Mouse (Mus musculus) olfactory bulb, adult 2 months (tissue): ENCODE data around the gene Esf1. TPM values are rescaled to one million over a fixed set of nuclear protein-coding genes. Genes with fewer than 3 reads are reported as not detected.
"Not testable (repeated sequence)": the region's sequence is repeated elsewhere in the genome, so short reads cannot be mapped to it uniquely, and the experiment has no call there.

ENCODE experiments used
- H3K27ac ChIP-seq: fragments of 200-500 bp; 2 replicates; pipeline ENCODE4 v1.5.1; 2012; ENCODE audit warnings: low read depth, low read length; ENCODE audit not compliant: insufficient read depth
- H3K4me1 ChIP-seq: fragments of 200-500 bp; 2 replicates; pipeline ENCODE4 v1.6.1; 2012; ENCODE audit warnings: low read length; ENCODE audit not compliant: control insufficient read depth, insufficient read depth
- H3K4me3 ChIP-seq: fragments of 200-500 bp; 2 replicates; pipeline ENCODE4 v1.5.1; 2012; ENCODE audit warnings: mild to moderate bottlenecking, low read depth, low read length, moderate library complexity; ENCODE audit not compliant: insufficient read depth
- CTCF ChIP-seq: fragments of 200-500 bp; IDR thresholded peaks from 2 replicates; pipeline ENCODE4 v1.5.1; 2012; ENCODE audit warnings: low read depth, mild to moderate bottlenecking, low read length, moderate library complexity; ENCODE audit not compliant: insufficient read depth
- POLR2A ChIP-seq: fragments of 200-500 bp; IDR thresholded peaks from 2 replicates; pipeline ENCODE4 v1.6.1; 2012; ENCODE audit warnings: mild to moderate bottlenecking, low read depth, low read length, moderate library complexity; ENCODE audit not compliant: insufficient read depth
- WGBS: fragments of 180-500 bp; shearing (Covaris S2); methylation state at CpG from one replicate; pipeline ENCODE4 v1.1.7; 2018; 5-methylcytosine and 5-hydroxymethylcytosine counted together
- polyA plus RNA-seq: library from polyadenylated mRNA; stranded (reverse); fragments of >200 nt; gene quantifications from 2 replicates; pipeline ENCODE4 v1.2.4, GENCODE M21; 2012; ENCODE audit warnings: low replicate concordance; ENCODE audit not compliant: missing spikeins, insufficient read depth, insufficient read length

Esf1 gene
- polyA plus RNA-seq: not detected in 2 replicates

DNA sequence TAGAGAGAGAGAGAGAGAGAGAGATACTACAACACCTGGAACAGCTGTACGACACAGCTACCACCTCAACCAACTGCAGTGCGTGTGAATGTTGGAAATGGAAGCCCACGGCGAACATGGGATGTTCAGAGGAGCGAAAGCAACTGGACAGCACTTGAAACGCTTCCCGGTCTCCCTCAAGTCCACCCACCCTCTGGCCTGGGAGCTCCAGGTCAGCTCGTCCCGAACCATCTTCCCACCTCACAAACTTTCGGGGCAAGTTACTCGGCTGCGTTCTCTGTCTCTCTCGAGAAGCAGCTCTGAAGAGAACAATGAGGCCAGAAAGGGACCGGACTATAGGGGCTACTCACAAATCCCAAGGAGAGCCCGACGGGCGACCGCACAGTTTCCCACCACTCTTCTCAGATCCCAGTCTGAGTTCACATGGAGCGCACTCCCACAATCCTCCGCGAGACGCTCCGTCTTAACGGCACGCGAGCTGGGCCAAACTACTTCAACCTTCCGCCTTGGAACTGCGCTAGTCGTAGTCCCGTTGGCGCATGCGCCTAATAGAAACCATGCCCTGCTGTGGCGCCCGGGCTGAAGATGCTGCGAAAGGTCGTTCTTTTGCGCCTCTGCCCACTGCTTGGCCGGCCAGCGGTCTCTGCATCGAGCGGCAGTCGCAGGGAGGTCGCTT lies at the start of gene Esf1, which contains the start of gene Ndufaf5:
Gene Esf1, minus strand, starts transcription at position 438 of the 676 bp plus-strand sequence.
Gene Ndufaf5, plus strand, starts transcription at position 523 of the 676 bp plus-strand sequence.
- TF ChIP-seq POLR2A (0 out of 2 replicates have a peak, but pooled peaks have one; percentile 44), CTCF (no peak)
- Histone ChIP-seq H3K4me1 (no peaks in the 10 kb centered on the region), H3K4me3 (peak within 1 kb of the TSS; percentile 81), H3K27ac (peak within 1 kb of the TSS; percentile 62)
- under 1% methylated on average over 43 of the region's 43 CpGs for WGBS

DNA sequence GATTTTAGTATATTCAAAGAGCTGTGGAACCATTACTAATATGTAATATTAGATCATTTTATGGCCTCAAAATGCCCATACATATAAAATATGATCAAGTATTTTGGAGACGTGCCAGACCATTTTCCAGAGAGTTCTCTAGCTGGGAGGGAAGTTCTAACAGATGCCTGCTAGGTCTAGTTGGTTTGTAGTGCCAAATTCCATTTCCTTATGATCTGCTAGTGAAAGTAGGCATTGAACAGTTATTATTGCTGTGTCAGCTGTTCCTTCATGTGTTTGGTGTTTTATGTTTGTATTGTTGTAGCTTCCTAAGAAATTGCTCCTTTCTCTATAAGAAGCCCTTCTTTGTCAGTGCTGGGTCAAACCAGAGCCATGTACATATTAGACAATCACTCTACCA lies 45.6 kb upstream of the Esf1 start:
- H3K4me3 ChIP-seq: no peak overlapping the region
- WGBS: 79% methylated on average over 1 of the region's 1 CpGs
- H3K4me1 ChIP-seq: 0 out of 2 replicates have a peak, but pooled peaks cover 2% of the 10 kb centered on the region
- TF ChIP-seq POLR2A (no peak), CTCF (no peak)
- no peak overlapping the region for H3K27ac ChIP-seq

DNA sequence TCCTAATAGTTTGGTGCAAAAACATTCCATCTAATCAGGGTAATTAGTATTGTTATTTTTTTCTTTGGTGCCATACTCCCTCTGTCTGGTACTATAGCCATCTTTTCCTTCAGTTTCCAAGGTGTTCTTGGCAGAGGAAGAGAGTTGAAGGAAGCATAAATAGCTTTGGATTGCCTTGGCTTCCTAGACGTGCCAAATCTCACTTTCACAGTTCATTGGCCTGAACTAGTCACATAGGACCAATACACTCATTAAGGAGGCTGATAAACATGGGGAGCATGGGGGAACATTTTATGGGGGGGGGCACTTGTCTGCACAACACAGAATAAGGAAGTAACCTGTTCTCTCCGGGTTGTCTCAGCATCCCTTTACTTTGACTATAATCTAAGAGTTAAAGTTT lies 45.1 kb upstream of the Esf1 start:
- no peak overlapping the region for H3K4me3 ChIP-seq
- no peak overlapping the region for H3K27ac ChIP-seq
- H3K4me1 ChIP-seq: 0 out of 2 replicates have a peak, but pooled peaks cover 2% of the 10 kb centered on the region
- TF ChIP-seq CTCF: no peak
- no peak for TF ChIP-seq POLR2A
- 69% methylated on average over 2 of the region's 2 CpGs for WGBS

DNA sequence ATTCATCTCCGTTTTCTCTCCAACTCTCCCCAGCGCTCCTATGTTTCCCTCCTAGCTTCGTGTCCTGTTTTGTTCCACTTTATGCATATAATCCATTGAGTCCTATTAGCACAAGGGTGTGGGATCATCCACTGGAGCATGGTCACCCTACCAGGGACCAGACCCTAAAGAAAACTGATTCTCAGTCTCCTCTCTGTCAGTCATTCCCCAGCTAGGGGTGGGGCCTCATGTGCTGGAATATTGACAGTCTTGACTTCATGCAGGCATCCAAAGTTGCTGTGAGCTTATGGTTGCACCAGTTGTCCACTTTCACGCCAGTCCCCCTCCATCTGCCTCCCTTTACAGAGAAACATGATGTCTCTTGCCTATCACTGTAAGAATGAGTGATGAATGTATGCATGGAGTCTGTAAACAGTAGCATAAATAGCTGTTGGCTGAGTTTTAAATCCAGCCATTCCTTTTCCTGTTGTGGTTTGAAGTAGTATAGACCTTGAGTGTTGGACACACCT lies 44.2 kb upstream of the Esf1 start:
- Histone ChIP-seq H3K27ac (no peak overlapping the region), H3K4me1 (0 out of 2 replicates have a peak, but pooled peaks cover 2% of the 10 kb centered on the region), H3K4me3 (no peak overlapping the region)
- TF ChIP-seq CTCF (no peak), POLR2A (no peak)
- WGBS: 91% methylated on average over 4 of the region's 4 CpGs

DNA sequence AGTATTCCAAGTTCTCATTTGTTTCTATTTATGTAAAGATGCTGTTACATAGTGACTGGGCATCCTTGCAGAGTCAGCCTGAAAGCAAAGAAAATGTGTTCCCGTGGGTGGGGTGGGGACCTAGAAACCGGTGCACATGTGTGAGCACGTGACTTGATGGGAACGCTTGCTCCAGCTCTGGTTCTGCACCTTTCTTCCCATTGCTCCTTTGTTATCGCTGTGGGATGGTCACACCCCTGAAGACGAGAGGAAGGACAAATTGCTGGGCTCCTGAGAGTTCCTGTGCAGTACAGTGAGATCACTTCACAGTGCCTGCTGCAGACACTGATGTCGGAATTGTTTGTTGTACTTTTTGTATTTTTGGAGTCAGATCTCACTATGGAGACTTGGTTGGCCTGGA lies 33.4 kb upstream of the Esf1 start:
- Histone ChIP-seq H3K4me3 (no peak overlapping the region), H3K27ac (no peak overlapping the region), H3K4me1 (peaks cover 4% of the 10 kb centered on the region)
- WGBS: 79% methylated on average over 7 of the region's 7 CpGs
- TF ChIP-seq CTCF (no peak), POLR2A (no peak)

DNA sequence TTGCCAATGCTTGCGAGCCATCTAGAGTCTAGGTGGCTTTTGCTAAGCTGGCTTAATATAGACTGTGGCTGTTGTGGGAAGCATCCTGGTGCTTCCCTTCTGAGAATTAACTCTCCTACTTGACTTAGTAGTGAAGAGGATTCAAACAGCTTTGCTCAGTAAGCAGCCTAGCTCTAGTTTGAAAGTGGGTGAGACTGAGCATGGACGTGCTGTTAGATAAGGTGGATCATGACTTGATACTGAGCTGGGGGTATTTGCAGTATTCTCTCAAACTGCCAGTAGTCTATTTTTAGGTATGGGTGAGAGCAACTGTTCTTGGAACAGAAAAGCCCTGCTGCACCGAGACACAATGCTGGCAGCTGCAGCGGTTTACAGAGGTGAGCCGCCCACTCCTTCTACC lies 32.2 kb upstream of the Esf1 start:
- Histone ChIP-seq H3K4me3 (no peak overlapping the region), H3K27ac (peak overlapping the region; percentile 64), H3K4me1 (peaks cover 5% of the 10 kb centered on the region)
- no peak for TF ChIP-seq POLR2A
- TF ChIP-seq CTCF: no peak
- WGBS: 50% methylated on average over 5 of the region's 5 CpGs

DNA sequence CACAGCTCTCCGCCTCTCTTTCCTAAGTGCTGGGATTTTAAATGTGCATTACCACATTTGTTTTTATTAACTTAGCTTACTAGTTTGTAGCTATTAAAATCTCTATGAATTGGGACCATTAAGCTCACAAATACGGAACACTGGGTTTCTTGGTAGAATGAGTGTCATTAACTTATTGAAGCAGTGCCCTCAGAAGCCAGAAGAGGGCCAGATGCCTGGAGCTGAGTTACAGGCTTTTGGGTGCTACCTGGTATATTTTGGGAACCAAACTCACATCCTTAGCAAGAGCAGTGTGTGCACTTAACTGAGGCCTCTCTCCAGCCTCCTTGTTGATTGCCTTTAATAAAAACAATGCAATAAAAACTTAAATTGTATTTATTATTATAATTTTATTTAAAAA lies 30.3 kb upstream of the Esf1 start:
- H3K4me1 ChIP-seq: peaks cover 5% of the 10 kb centered on the region
- TF ChIP-seq CTCF (no peak), POLR2A (no peak)
- WGBS: 77% methylated on average over 2 of the region's 2 CpGs
- no peak overlapping the region for H3K27ac ChIP-seq
- no peak overlapping the region for H3K4me3 ChIP-seq

DNA sequence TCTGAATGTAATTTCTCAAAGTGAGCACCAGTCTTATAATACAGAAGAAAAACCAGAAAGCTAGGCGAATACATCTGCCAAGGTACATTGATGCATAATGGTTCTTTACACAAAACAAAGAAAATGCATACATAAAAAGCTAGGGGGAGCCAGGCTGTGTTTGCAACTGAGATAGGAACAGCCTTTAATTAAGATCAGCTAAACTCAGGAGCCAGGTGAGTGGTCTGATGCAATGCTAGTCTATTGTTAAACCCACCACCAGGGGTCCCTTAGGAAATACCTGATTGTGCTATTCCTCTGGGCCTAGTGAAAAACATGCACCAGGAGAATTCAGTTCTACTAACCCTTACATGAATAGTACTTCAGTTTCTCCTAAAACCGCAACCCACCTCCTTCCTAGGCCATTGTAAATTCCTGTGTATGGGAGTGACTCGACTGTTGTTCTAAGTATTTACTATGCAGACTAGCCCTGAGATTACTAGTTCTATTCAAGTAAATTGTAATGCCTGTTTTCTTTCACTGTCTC lies 15.4 kb upstream of the Esf1 start:
- 80% methylated on average over 3 of the region's 3 CpGs for WGBS
- not testable (repeated sequence) for H3K4me1 ChIP-seq

DNA sequence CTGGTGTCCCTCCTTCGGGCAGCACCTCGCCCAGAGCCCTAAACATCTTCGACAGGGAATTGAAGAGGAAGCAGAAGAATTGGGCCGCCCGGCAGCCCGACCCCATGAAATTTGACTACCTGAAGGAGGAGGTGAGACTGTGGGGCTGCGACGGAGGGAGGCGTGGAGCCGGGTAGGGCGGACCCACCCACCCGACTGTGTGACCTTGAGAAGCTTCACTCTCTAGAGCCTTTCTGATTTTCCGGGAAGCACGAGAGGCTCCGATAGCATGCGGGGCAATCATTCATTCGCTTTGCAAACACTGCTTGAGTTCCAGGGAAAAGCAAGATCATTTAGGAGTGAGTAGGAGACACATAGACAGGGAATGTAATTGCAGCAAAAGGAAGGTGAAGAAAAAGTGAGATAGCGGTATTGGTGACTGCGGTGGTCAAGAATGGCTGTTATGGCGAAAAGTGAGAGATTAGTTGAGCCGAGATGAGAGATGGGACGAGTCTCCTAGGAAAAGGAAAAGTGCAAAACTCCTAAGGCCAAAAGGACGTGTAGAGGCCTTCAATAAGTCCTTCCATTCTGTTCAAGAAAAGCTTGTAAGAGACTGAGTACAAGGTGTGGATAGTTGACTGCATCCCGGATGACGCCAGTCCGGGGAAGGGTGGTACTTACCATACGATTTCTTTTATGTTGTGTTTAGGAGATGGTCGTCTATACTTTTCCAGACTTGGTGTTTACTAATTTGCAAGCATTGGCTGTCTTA lies 614 bp upstream of the Esf1 start:
- Histone ChIP-seq H3K27ac (peak overlapping the region; percentile 62), H3K4me1 (no peaks in the 10 kb centered on the region), H3K4me3 (peak overlapping the region; percentile 81)
- no peak for TF ChIP-seq POLR2A
- TF ChIP-seq CTCF: no peak
- 3% methylated on average over 28 of the region's 28 CpGs for WGBS

More for the DNA sequence above, 15.4 kb upstream of the Esf1 start:
- H3K4me3 ChIP-seq, H3K27ac ChIP-seq: not testable (repeated sequence)
